Mouse (Mus musculus) inflammation-experienced regulatory T-cells, adult 6 months (primary cell): ENCODE measurements around the gene Lta. TPM values are rescaled to one million over a fixed set of nuclear protein-coding genes. Genes with fewer than 3 reads are reported as not detected.

ENCODE experiments used
- ATAC-seq: one replicate; pipeline ENCODE4 v1.8.0; 2017
- polyA plus RNA-seq, 3 experiments: library from polyadenylated mRNA; unstranded; fragments of 100-300 nt; shearing (Covaris generic); gene quantifications; one replicate each; pipeline ENCODE4 v1.2.1; 2017

Gene Lta
- polyA plus RNA-seq, 3 experiments from 2014 or later, result 34.4 to 113 (median 95.2) TPM

DNA sequence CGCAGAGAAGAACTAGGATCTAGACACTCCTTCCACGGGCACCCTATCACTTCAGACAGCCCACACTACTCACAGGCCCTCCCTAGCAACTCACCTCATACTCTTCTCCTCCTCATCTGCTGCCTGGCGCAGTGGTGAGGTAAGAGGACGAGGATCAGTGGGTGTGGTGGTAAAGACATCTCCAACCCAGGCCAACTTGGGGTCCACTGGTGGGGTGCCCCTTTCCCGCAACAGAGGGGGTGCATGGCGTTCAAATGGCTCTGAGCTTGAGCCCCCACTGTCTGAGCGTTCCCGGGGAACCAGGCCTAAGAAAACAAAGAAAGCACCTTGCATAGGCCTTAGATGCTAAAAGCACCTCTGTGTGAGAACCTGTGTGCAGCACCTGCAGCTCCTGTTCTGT lies 47.9 kb downstream of the Lta start:
- ATAC-seq, result no peak

GRCm38 (mm10) chr17:35156461-35157200 lies 48.5 kb downstream of the Lta start:
- ATAC-seq, result no peak

DNA sequence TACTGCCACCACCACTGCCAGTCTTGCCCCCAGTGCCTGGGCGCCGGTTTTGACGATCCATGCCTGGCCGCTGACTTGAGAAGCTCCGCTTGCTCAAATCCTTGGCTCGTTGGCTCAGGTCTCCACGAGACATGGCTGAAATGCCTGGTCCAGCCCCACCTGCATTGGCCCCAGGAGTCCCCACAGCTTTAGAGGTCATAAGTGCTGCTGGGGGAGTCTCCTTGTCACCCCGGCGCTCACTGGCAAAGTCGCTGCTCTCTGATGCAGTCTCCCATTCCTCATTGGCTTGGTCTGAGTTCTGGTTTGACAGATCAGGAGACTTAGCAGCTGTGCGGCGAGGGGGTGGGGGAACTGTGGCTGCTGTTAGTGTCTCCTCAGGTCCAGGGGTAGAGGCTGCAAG lies 49.7 kb downstream of the Lta start:
- no peak for ATAC-seq

DNA sequence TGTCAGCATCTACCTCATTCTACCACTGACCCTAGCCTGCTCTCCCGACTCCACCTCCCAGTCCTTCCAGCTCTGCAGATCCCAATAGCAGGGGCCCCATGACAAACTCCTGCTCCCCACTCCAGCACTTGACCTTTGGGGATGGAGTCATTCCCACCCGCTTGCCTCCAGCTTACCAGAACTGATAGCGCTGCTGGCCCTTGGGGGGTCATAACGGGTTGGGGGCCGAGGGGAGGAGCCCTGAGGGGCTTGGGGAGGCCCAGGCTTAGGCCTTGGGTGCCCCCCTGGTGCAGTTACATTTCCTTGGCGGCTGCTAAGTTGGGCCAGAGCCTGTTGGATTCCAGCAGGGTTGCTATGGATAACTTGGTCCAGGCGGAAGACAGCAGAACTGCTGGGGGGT lies 50.5 kb downstream of the Lta start:
- ATAC-seq, result no peak

- no peak for ATAC-seq
Observed at GRCm38 (mm10) chr17:35153931-35154330, 51.2 kb downstream of the Lta start.

Other genes with a start within 250 kb of the Lta start
- gene Hspa1b, start 246.1 kb downstream of the Lta start, polyA plus RNA-seq, result under 1 TPM; 0.53 to 0.85 (median 0.80) TPM
- under 1 TPM in 1 of 3 experiments, not detected in 2; 0.94 TPM for gene Gm20481, start 235.4 kb downstream of the Lta start, polyA plus RNA-seq
- gene Hspa1a, start 233.2 kb downstream of the Lta start, polyA plus RNA-seq, result 1 to 10 TPM in 2 of 3 experiments, under 1 TPM in 1; 0.74 to 2.3 (median 1.1) TPM
- gene Hspa1l, start 232.6 kb downstream of the Lta start, polyA plus RNA-seq, result not detected
- 10 to 100 TPM; 37.7 to 67.4 (median 40.0) TPM for gene Lsm2, start 223.5 kb downstream of the Lta start, polyA plus RNA-seq
- gene Vars, start 204.4 kb downstream of the Lta start, polyA plus RNA-seq, result 10 to 100 TPM; 27.2 to 30.9 (median 30.8) TPM
- under 1 TPM in 2 of 3 experiments, not detected in 1; 0.10 to 0.28 TPM for gene Vwa7, start 188.8 kb downstream of the Lta start, polyA plus RNA-seq
- 1 to 10 TPM in 2 of 3 experiments, under 1 TPM in 1; 0.54 to 2.6 (median 1.4) TPM for gene Sapcd1, start 177.3 kb downstream of the Lta start, polyA plus RNA-seq
- gene Msh5, start 158.6 kb downstream of the Lta start, polyA plus RNA-seq, result 1 to 10 TPM; 1.3 to 1.4 (median 1.4) TPM
- gene Clic1, start 155.4 kb downstream of the Lta start, polyA plus RNA-seq, result 100 to 1,000 TPM; 487 to 766 (median 514) TPM
- gene Ddah2, start 146.3 kb downstream of the Lta start, polyA plus RNA-seq, result 1 to 10 TPM in 2 of 3 experiments, under 1 TPM in 1; 0.91 to 3.0 (median 1.3) TPM
- gene Ly6g6c, start 140.0 kb downstream of the Lta start, polyA plus RNA-seq, result not detected
- not detected for gene Mpig6b, start 139.2 kb downstream of the Lta start, polyA plus RNA-seq
- not detected for gene Ly6g6e, start 128.4 kb downstream of the Lta start, polyA plus RNA-seq
- gene Ly6g6d, start 127.3 kb downstream of the Lta start, polyA plus RNA-seq, result not detected
- gene Ly6g6f, start 119.7 kb downstream of the Lta start, polyA plus RNA-seq, result not detected
- gene Abhd16a, start 116.1 kb downstream of the Lta start, polyA plus RNA-seq, result 10 to 100 TPM; 22.3 to 26.3 (median 25.6) TPM
- not detected for gene Ly6g5c, start 97.1 kb downstream of the Lta start, polyA plus RNA-seq
- 1 to 10 TPM; 1.9 to 8.9 (median 3.9) TPM for gene Ly6g5b, start 89.9 kb downstream of the Lta start, polyA plus RNA-seq
- 10 to 100 TPM; 57.1 to 87.4 (median 74.3) TPM for gene Gpank1, start 83.9 kb downstream of the Lta start, polyA plus RNA-seq
- 100 to 1,000 TPM; 246 to 346 (median 344) TPM for gene Csnk2b, start 83.3 kb downstream of the Lta start, polyA plus RNA-seq
- 10 to 100 TPM; 20.0 to 27.1 (median 25.1) TPM for gene D17H6S53E, start 79.0 kb downstream of the Lta start, polyA plus RNA-seq
- gene Apom, start 73.3 kb downstream of the Lta start, polyA plus RNA-seq, result not detected
- gene Bag6, start 70.2 kb downstream of the Lta start, polyA plus RNA-seq, result 10 to 100 TPM; 25.4 to 33.8 (median 29.1) TPM
- gene Prrc2a, start 40.5 kb downstream of the Lta start, polyA plus RNA-seq, result 100 to 1,000 TPM in 1 of 3 experiments, 10 to 100 TPM in 2; 47.1 to 105 (median 47.2) TPM
- gene Aif1, start 29.3 kb downstream of the Lta start, polyA plus RNA-seq, result 1 to 10 TPM in 2 of 3 experiments, under 1 TPM in 1; 0.79 to 5.4 (median 2.1) TPM
- 10 to 100 TPM in 1 of 3 experiments, 1 to 10 TPM in 2; 6.4 to 11.2 (median 8.8) TPM for gene Lst1, start 16.9 kb downstream of the Lta start, polyA plus RNA-seq
- gene Ltb, start 10.9 kb downstream of the Lta start, polyA plus RNA-seq, result 100 to 1,000 TPM; 112 to 242 (median 186) TPM
- 10 to 100 TPM; 20.9 to 28.8 (median 24.9) TPM for gene Tnf, start 3.3 kb downstream of the Lta start, polyA plus RNA-seq
- under 1 TPM in 2 of 3 experiments, not detected in 1; 0.67 to 0.68 TPM for gene Gm16181, start 15.5 kb upstream of the Lta start, polyA plus RNA-seq
- 1 to 10 TPM; 4.6 to 7.2 (median 5.9) TPM for gene Atp6v1g2, start 28.3 kb upstream of the Lta start, polyA plus RNA-seq
- gene Nfkbil1, start 30.4 kb upstream of the Lta start, polyA plus RNA-seq, result 1 to 10 TPM; 1.7 to 3.3 (median 1.9) TPM
- 100 to 1,000 TPM; 194 to 276 (median 261) TPM for gene Ddx39b, start 36.4 kb upstream of the Lta start, polyA plus RNA-seq
- 1,000 to 10,000 TPM; 4,089 to 4,363 (median 4,119) TPM for gene H2-D1, start 57.4 kb upstream of the Lta start, polyA plus RNA-seq
- gene H2-Q1, start 115.1 kb upstream of the Lta start, polyA plus RNA-seq, result under 1 TPM in 2 of 3 experiments, not detected in 1; 0.23 to 0.24 TPM
- 10 to 100 TPM in 2 of 3 experiments, 1 to 10 TPM in 1; 4.6 to 25.2 (median 21.9) TPM for gene H2-Q2, start 136.9 kb upstream of the Lta start, polyA plus RNA-seq
- gene H2-Q4, start 174.3 kb upstream of the Lta start, polyA plus RNA-seq, result 10 to 100 TPM; 11.4 to 17.3 (median 16.4) TPM
- gene H2-Q6, start 219.5 kb upstream of the Lta start, polyA plus RNA-seq, result 100 to 1,000 TPM; 356 to 772 (median 602) TPM
- 1,000 to 10,000 TPM in 2 of 3 experiments, 100 to 1,000 TPM in 1; 921 to 1,440 (median 1,337) TPM for gene H2-Q7, start 233.8 kb upstream of the Lta start, polyA plus RNA-seq